Mouse (Mus musculus) kidney, postnatal 0 days (tissue): ENCODE measurements around the gene Gm20388. TPM values are rescaled to one million over a fixed set of nuclear protein-coding genes. Genes with fewer than 3 reads are reported as not detected.
"Not testable (repeated sequence)": the region's sequence is repeated elsewhere in the genome, so short reads cannot be mapped to it uniquely, and the experiment has no call there.

Experiments
- ATAC-seq: fragments of 200-750 bp; cut with Nextera tagmentation; replicated peaks from 2 replicates; pipeline ENCODE4 v1.8.0; 2017; ENCODE audit warnings: low read depth, moderate number of reproducible peaks, moderate TSS enrichment, moderate library complexity; ENCODE audit not compliant: low FRiP score
- DNase-seq: peaks from one replicate; pipeline ENCODE4 v3.0.0-alpha.2; 2016; ENCODE audit warnings: low spot score
- H3K27ac ChIP-seq: fragments of 300-500 bp; sonication (generic); 2 replicates; pipeline ENCODE4 v1.5.1; 2014; ENCODE audit warnings: mild to moderate bottlenecking
- H3K27me3 ChIP-seq: fragments of 300-500 bp; sonication (generic); 2 replicates; pipeline ENCODE4 v1.6.1; 2014; ENCODE audit warnings: low read length, mixed read lengths; ENCODE audit not compliant: insufficient read depth
- H3K36me3 ChIP-seq: fragments of 300-500 bp; sonication (generic); 2 replicates; pipeline ENCODE4 v1.6.1; 2014; ENCODE audit warnings: low read length, mixed read lengths; ENCODE audit not compliant: insufficient read depth
- H3K4me1 ChIP-seq: fragments of 300-500 bp; sonication (generic); replicated peaks from 2 replicates; pipeline ENCODE4 v1.6.1; 2014; ENCODE audit warnings: antibody characterized with exemption, low read length, mixed read lengths; ENCODE audit not compliant: insufficient read depth
- H3K4me2 ChIP-seq: fragments of 300-500 bp; sonication (generic); 2 replicates; pipeline ENCODE4 v1.6.1; 2014; ENCODE audit warnings: mild to moderate bottlenecking, low read length, moderate library complexity, mixed read lengths
- H3K4me3 ChIP-seq: fragments of 300-500 bp; sonication (generic); replicated peaks from 2 replicates; pipeline ENCODE4 v1.5.1; 2014; ENCODE audit warnings: low read depth, low read length
- H3K9ac ChIP-seq: fragments of 300-500 bp; sonication (generic); 2 replicates; pipeline ENCODE4 v1.6.1; 2014; ENCODE audit warnings: low read depth, low read length
- H3K9me3 ChIP-seq: fragments of 300-500 bp; sonication (generic); replicated peaks from 2 replicates; pipeline ENCODE4 v1.6.1; 2016; ENCODE audit warnings: low read length, inconsistent platforms, mixed read lengths
- CTCF ChIP-seq: IDR thresholded peaks from 2 replicates; pipeline ENCODE4 v1.5.1; 2016; ENCODE audit warnings: antibody characterized with exemption, low read depth, mild to moderate bottlenecking, moderate library complexity
- WGBS: fragments of 180-500 bp; shearing (Covaris S2); extraction: QIAGEN DNeasy Blood & Tissue Kit; methylation state at CpG from one replicate; pipeline ENCODE4 v1.1.7; 2014; 5-methylcytosine and 5-hydroxymethylcytosine counted together
- polyA plus RNA-seq: library from polyadenylated mRNA; unstranded; fragments of >200 nt; fragmentation: Nextera tagmentation; extraction: Ambion mirVana; gene quantifications from 2 replicates; pipeline ENCODE4 v1.2.1, GENCODE M21; 2015

The Gm20388 gene
- polyA plus RNA-seq, 1 experiment from 2014 or later = not detected

DNA sequence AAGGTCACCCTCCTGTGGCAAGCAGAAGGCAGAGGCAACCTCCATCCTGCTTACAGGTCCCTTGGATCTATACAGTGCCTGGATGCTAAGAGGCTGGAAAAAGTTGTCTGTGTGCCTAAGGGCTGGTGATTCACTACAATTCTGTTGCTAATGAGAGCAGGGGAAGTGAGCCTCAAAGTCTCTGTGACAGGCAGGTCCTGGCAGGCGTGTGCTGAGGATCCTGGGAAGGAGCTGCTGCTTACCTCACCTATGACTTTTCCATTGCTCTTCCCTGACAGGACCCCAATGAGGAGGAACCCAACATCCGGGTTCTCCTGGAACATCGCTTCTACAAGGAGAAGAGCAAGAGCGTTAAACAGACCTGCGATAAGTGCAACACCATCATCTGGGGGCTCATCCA, 3543.3 kb downstream of the Gm20388 start:
- Histone ChIP-seq H3K36me3 (peaks cover 49% of the 10 kb centered on the region), H3K9me3 (no peaks in the 10 kb centered on the region), H3K27me3 (no peaks in the 10 kb centered on the region), H3K27ac (no peak overlapping the region), H3K4me1 (no peaks in the 10 kb centered on the region), H3K4me3 (no peak overlapping the region), H3K9ac (no peak overlapping the region), H3K4me2 (no peak overlapping the region)
- DNase-seq (no peak), ATAC-seq (no peak)
- TF ChIP-seq CTCF = no peak
- 81% methylated on average over 5 of the region's 5 CpGs for WGBS

DNA sequence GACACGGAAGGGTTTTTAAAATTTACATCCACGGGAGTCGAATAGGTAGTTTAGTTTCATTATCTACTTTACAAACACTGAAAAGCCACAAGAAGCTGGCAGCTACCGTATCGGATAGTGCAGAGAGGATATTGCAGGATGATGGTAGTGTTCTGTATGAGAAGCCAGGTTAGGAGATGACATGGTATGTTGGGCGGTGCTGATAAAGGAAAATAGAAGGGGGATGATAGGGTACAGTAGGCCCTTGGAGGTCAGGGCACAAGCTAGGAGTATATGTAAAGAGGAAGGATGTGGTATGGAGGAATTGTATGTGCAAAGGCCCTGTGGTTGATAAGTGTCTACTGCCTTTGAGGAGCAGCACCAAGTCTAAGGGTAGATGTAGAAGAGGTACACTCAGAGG, 3543.9 kb downstream of the Gm20388 start:
- no peak for ATAC-seq
- peaks cover 55% of the 10 kb centered on the region for H3K36me3 ChIP-seq
- no peak for DNase-seq
- no peaks in the 10 kb centered on the region for H3K4me1 ChIP-seq
- no peaks in the 10 kb centered on the region for H3K27me3 ChIP-seq
- H3K4me2 ChIP-seq = no peak overlapping the region
- no peaks in the 10 kb centered on the region for H3K9me3 ChIP-seq
- no peak overlapping the region for H3K4me3 ChIP-seq
- 93% methylated on average over 6 of the region's 6 CpGs for WGBS
- TF ChIP-seq CTCF = no peak
- H3K27ac ChIP-seq = no peak overlapping the region
- no peak overlapping the region for H3K9ac ChIP-seq

DNA sequence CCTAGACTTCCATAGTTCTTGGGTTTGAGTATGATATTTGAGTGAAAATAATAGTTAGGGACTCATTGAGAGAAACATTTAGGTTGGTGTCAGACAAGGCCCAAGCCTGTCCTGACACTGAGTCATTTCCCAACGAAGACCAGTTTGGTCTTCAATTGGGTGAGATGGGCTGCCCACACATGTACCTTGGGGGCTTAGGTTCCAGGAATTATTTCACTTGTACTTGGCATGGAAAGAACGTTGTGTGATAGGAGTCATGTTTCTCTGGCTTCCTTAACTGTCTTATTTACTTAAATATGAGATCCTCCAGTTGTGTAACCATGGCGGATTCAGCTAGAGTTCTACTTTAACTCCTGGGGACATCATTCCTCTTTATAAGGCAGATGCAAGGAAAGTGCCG, 3553.0 kb downstream of the Gm20388 start:
- no peaks in the 10 kb centered on the region for H3K9me3 ChIP-seq
- no peaks in the 10 kb centered on the region for H3K27me3 ChIP-seq
- TF ChIP-seq CTCF = no peak
- WGBS = 82% methylated on average over 4 of the region's 4 CpGs
- H3K9ac ChIP-seq = no peak overlapping the region
- ATAC-seq (no peak), DNase-seq (no peak)
- H3K4me3 ChIP-seq = no peak overlapping the region
- peaks cover 25% of the 10 kb centered on the region for H3K36me3 ChIP-seq
- H3K27ac ChIP-seq = no peak overlapping the region
- no peaks in the 10 kb centered on the region for H3K4me1 ChIP-seq
- H3K4me2 ChIP-seq = no peak overlapping the region

DNA sequence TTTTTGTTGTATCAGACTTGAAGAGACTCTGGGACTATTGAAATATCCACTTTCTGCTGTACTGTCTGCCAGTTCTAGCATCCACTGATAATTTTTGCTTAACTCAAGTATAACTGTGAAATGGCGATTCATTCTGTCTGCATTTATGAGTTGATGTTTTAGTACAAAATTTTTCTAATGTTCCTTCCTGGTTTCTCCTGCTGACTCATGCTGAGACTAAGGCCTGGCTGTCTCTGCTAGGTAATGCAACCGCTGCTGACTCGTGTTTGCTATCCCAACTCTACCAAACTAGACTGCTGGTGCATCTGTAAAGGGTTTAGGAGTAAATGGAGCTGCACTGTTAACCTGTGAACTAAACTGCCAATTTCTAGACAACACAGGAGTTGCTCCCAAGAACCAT, 3556.8 kb downstream of the Gm20388 start:
- H3K4me2 ChIP-seq = no peak overlapping the region
- 76% methylated on average over 3 of the region's 3 CpGs for WGBS
- no peaks in the 10 kb centered on the region for H3K4me1 ChIP-seq
- H3K9me3 ChIP-seq = no peaks in the 10 kb centered on the region
- H3K27me3 ChIP-seq = no peaks in the 10 kb centered on the region
- H3K4me3 ChIP-seq = no peak overlapping the region
- TF ChIP-seq CTCF = no peak
- no peak overlapping the region for H3K27ac ChIP-seq
- no peak for ATAC-seq
- no peak for DNase-seq
- H3K36me3 ChIP-seq = no peaks in the 10 kb centered on the region
- no peak overlapping the region for H3K9ac ChIP-seq

DNA sequence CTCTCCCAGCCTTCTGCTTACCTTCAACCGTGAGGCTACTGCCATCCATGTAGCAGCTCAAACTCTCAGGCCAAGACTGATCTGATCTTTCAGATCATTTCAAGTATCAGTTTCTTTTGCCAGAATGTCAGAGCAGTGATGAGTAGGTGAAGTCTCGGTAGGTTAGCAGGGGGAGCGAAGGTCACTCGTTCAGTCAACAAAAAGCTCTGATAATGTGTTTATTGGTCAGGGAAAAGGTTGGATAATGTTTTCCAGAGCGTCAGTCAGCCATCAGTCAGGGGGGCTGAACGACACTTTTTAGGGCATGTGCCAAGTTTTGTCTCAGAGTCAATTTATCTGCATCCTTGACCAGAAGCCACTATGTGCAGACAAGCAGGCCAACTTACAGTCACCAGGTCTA, 3562.3 kb downstream of the Gm20388 start:
- H3K4me1 ChIP-seq, H3K36me3 ChIP-seq, DNase-seq, H3K9ac ChIP-seq, ATAC-seq, H3K27me3 ChIP-seq, H3K4me3 ChIP-seq, H3K9me3 ChIP-seq, H3K4me2 ChIP-seq, H3K27ac ChIP-seq: not testable (repeated sequence)
- WGBS = 64% methylated on average over 6 of the region's 6 CpGs

DNA sequence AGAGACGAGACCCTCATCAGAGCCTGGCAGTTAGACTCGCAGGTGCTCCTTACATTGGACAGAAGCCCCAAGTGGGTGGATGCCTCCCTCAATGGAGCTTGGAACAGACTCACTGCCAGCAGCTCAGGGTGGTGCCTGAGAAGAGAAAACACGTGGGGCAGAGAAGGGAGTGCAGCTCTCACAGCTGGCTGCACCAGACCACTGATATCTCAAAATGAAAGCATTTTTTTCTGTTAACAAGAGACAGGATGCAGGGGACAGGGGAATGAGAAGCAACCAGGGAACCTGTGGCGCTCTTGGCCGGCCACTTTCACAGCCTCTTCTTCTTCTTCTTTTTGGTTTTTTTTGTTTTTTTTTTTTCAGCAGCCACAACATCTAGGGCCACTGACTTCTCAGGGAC, 3563.9 kb downstream of the Gm20388 start:
- DNase-seq, H3K27me3 ChIP-seq, H3K27ac ChIP-seq, ATAC-seq, H3K9me3 ChIP-seq, H3K4me2 ChIP-seq, H3K36me3 ChIP-seq, H3K4me3 ChIP-seq, H3K9ac ChIP-seq: not testable (repeated sequence)
- H3K4me1 ChIP-seq = peaks cover 10% of the 10 kb centered on the region
- 56% methylated on average over 5 of the region's 5 CpGs for WGBS
